Mouse (Mus musculus) lung, postnatal 0 days (tissue): Measurements from ENCODE around the gene Rhox12.
A peak's percentile ranks its signal among the peaks of the same experiment; 100 is the strongest.

Experiments used
- CTCF ChIP-seq: IDR thresholded peaks from 2 replicates; pipeline ENCODE4 v1.5.1; 2016; ENCODE audit warnings: antibody characterized with exemption, mild to moderate bottlenecking
- EP300 ChIP-seq: IDR thresholded peaks from 2 replicates; pipeline ENCODE4 v1.6.1; 2016; ENCODE audit warnings: antibody characterized with exemption, mild to moderate bottlenecking, control low read depth

DNA sequence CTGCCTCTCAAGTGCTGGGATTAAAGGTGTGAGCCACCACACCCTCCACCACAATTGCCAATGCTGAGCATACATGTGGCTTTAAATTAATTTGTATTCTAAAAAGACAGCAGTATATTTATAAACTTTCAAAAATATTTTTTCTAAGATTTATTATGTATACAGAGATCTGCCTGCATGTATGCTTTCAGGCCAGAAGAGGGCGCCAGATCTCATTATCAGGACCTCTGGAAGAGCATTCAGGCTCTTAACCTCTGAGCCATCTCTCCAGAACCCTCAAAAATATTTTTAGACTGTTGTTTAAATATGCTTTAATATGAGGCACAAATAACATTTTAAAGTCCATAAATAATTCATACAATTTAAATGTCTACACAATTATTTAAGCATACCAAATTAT is 49.2 kb downstream of the Rhox12 start:
- TF ChIP-seq CTCF (peak; percentile 61), EP300 (no peak)
